35 mouse cellular contexts compared by ENCODE assay signal in genomic region chr2:45588248-45588647, GRCm38 (mm10).
"Had no signal": no experiment of that assay in that cellular context is flagged by ENCODE, and none has a peak within 500 bp of the region (broad histone marks: within the 10 kb centered on the region; RNA-seq: fewer than 3 reads in every experiment).

No protein-coding gene starts in this region.

- H3K4me1 ChIP-seq: heart, embryonic 10.5 days; heart, embryonic 12.5 days; heart, embryonic 15.5 days; hindbrain, embryonic 10.5 days; hindbrain, embryonic 12.5 days; hindbrain, embryonic 15.5 days had no signal

- H3K27me3 ChIP-seq: heart, embryonic 12.5 days; heart, embryonic 13.5 days; heart, embryonic 15.5 days; hindbrain, embryonic 12.5 days; hindbrain, embryonic 13.5 days; hindbrain, embryonic 15.5 days; kidney, embryonic 15.5 days had no signal

- ATAC-seq: hindbrain, embryonic 16.5 days; hindbrain, postnatal 0 days; inflammation-experienced regulatory T-cells, adult 6 months; intestine, embryonic 16.5 days; intestine, postnatal 0 days had no signal

- DNase-seq: heart, adult 2 months; heart, postnatal 10 days; heart, postnatal 14 days; heart, postnatal 36 days; heart, postnatal 4 days; kidney, adult 11 months; kidney, adult 18-20 months; kidney, adult 2 months; kidney, adult 8-10 months; kidney, adult 9 months; kidney, postnatal 10 days; kidney, postnatal 14 days; kidney, postnatal 25 days; kidney, postnatal 36 days; kidney, postnatal 4 days; layer of hippocampus, adult 9-11 months; layer of hippocampus, postnatal 36 days had no signal

- H3K4me2 ChIP-seq: heart, embryonic 11.5 days; heart, embryonic 12.5 days; heart, embryonic 13.5 days; heart, embryonic 15.5 days; hindbrain, embryonic 12.5 days; hindbrain, embryonic 13.5 days; hindbrain, embryonic 14.5 days; hindbrain, embryonic 15.5 days; kidney, embryonic 15.5 days had no signal

- H3K36me3 ChIP-seq: heart, embryonic 10.5 days; heart, embryonic 12.5 days; heart, embryonic 13.5 days; heart, embryonic 15.5 days; hindbrain, embryonic 10.5 days; hindbrain, embryonic 12.5 days; hindbrain, embryonic 13.5 days; hindbrain, embryonic 15.5 days; kidney, embryonic 15.5 days had no signal

- H3K27ac ChIP-seq: heart, adult 2 months; heart, embryonic 10.5 days; heart, embryonic 13.5 days; heart, embryonic 15.5 days; hindbrain, embryonic 10.5 days; hindbrain, embryonic 12.5 days; hindbrain, embryonic 13.5 days; hindbrain, embryonic 14.5 days; hindbrain, embryonic 15.5 days; hindbrain, postnatal 0 days; kidney, embryonic 15.5 days; kidney, postnatal 0 days; layer of hippocampus, adult 2 months had no signal

- H3K9ac ChIP-seq: heart, embryonic 12.5 days; heart, embryonic 13.5 days; heart, embryonic 15.5 days; hindbrain, embryonic 12.5 days; hindbrain, embryonic 13.5 days; hindbrain, embryonic 14.5 days; hindbrain, embryonic 15.5 days; kidney, embryonic 15.5 days had no signal

- H3K4me3 ChIP-seq: heart, adult 2 months; heart, embryonic 10.5 days; heart, embryonic 12.5 days; heart, embryonic 13.5 days; heart, embryonic 15.5 days; hindbrain, embryonic 10.5 days; hindbrain, embryonic 12.5 days; hindbrain, embryonic 13.5 days; hindbrain, embryonic 15.5 days; kidney, embryonic 15.5 days; layer of hippocampus, adult 2 months had no signal

- H3K9me3 ChIP-seq: heart, embryonic 10.5 days; heart, embryonic 12.5 days; heart, embryonic 13.5 days; heart, embryonic 15.5 days; hindbrain, embryonic 10.5 days; hindbrain, embryonic 12.5 days; hindbrain, embryonic 13.5 days; hindbrain, embryonic 15.5 days; kidney, embryonic 15.5 days had no signal
